Mouse (Mus musculus) thymus, adult 2 months (tissue): ENCODE measurements around the gene Vps18.

Experiments used
- CTCF ChIP-seq: fragments of 200-500 bp; IDR thresholded peaks from 2 replicates; pipeline ENCODE4 v1.5.1; 2012; ENCODE audit warnings: mild to moderate bottlenecking, control low read depth, low read length, moderate library complexity, borderline replicate concordance; ENCODE audit not compliant: control insufficient read depth, poor library complexity, insufficient read depth; ENCODE audit errors: extremely low read depth
- POLR2A ChIP-seq: fragments of 200-500 bp; IDR thresholded peaks from 2 replicates; pipeline ENCODE4 v1.6.1; 2012; ENCODE audit warnings: mild to moderate bottlenecking, low read length, control low read depth, moderate library complexity; ENCODE audit not compliant: control insufficient read depth, poor library complexity, insufficient read depth; ENCODE audit errors: extremely low read depth

GRCm38 (mm10) chr2:119287372-119287771 is 1.2 kb upstream of the Vps18 start:
- TF ChIP-seq POLR2A (no peak), CTCF (no peak)
